Mouse (Mus musculus) embryonic facial prominence, embryonic 15.5 days (tissue): ENCODE results near the gene Adamtsl1. TPM values are rescaled to one million over a fixed set of nuclear protein-coding genes. Genes with fewer than 3 reads are reported as not detected.
A peak's percentile ranks its signal among the peaks of the same experiment; 100 is the strongest.

ENCODE experiments used
- ATAC-seq: fragments of 200-750 bp; cut with Nextera tagmentation; 2 replicates; pipeline ENCODE4 v1.8.0; 2017; ENCODE audit warnings: low read depth, moderate TSS enrichment; ENCODE audit not compliant: insufficient number of reproducible peaks, low FRiP score, low TSS enrichment
- H3K27ac ChIP-seq: fragments of 300-500 bp; sonication (generic); replicated peaks from 2 replicates; pipeline ENCODE4 v1.5.1; 2015; ENCODE audit warnings: mild to moderate bottlenecking, inconsistent platforms
- H3K27me3 ChIP-seq: fragments of 300-500 bp; sonication (generic); 2 replicates; pipeline ENCODE4 v1.6.1; 2015; ENCODE audit warnings: inconsistent platforms
- H3K36me3 ChIP-seq: fragments of 300-500 bp; sonication (generic); 2 replicates; pipeline ENCODE4 v1.6.1; 2015; ENCODE audit warnings: mild to moderate bottlenecking, inconsistent platforms
- H3K4me1 ChIP-seq: fragments of 300-500 bp; sonication (generic); 2 replicates; pipeline ENCODE4 v1.6.1; 2015; ENCODE audit warnings: inconsistent platforms
- H3K4me2 ChIP-seq: fragments of 300-500 bp; sonication (generic); replicated peaks from 2 replicates; pipeline ENCODE4 v1.6.1; 2015; ENCODE audit warnings: mild to moderate bottlenecking, inconsistent platforms
- H3K4me3 ChIP-seq: fragments of 300-500 bp; sonication (generic); replicated peaks from 2 replicates; pipeline ENCODE4 v1.5.1; 2015; ENCODE audit warnings: mild to moderate bottlenecking, inconsistent platforms
- H3K9ac ChIP-seq: fragments of 300-500 bp; sonication (generic); 2 replicates; pipeline ENCODE4 v1.6.1; 2015; ENCODE audit warnings: inconsistent platforms
- H3K9me3 ChIP-seq: fragments of 300-500 bp; sonication (generic); replicated peaks from 2 replicates; pipeline ENCODE4 v1.6.1; 2016; ENCODE audit warnings: inconsistent platforms
- WGBS: fragments of 180-500 bp; shearing (Covaris S2); methylation state at CpG from one replicate; pipeline ENCODE4 v1.1.7; 2015; 5-methylcytosine and 5-hydroxymethylcytosine counted together
- polyA plus RNA-seq: library from polyadenylated mRNA; unstranded; fragments of >200 nt; fragmentation: Nextera tagmentation; extraction: Ambion mirVana; gene quantifications from 2 replicates; pipeline ENCODE4 v1.2.1, GENCODE M21; 2015

The Adamtsl1 gene
- polyA plus RNA-seq, 1 experiment from 2014 or later, result 38.0 TPM

DNA sequence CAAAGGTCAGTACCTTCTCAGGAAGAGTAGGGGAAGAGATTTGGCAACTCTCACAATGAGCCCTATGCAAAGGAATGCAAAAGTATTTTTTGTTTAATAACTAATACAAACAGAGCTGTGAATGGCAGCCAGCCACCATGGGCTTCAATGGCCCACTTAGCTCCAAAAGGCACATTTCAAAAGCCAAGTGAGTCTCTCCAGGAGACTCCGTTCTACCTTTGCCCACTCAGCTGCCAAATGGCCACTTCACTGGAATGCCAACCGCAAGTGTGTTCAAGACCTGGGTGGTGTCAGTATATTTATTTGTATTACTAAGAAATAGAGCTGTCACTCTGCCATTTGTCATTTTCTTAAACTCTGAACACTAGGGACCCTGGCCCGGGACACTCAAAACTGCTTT, 800.5 kb downstream of the Adamtsl1 start:
- H3K9me3 ChIP-seq, result no peaks in the 10 kb centered on the region
- no peak overlapping the region for H3K27ac ChIP-seq
- no peak overlapping the region for H3K4me2 ChIP-seq
- H3K27me3 ChIP-seq, result no peaks in the 10 kb centered on the region
- H3K4me3 ChIP-seq, result no peak overlapping the region
- H3K4me1 ChIP-seq, result no peaks in the 10 kb centered on the region
- WGBS, result 77% methylated on average over 3 of the region's 3 CpGs
- ATAC-seq, result no peak
- no peaks in the 10 kb centered on the region for H3K36me3 ChIP-seq
- no peak overlapping the region for H3K9ac ChIP-seq

DNA sequence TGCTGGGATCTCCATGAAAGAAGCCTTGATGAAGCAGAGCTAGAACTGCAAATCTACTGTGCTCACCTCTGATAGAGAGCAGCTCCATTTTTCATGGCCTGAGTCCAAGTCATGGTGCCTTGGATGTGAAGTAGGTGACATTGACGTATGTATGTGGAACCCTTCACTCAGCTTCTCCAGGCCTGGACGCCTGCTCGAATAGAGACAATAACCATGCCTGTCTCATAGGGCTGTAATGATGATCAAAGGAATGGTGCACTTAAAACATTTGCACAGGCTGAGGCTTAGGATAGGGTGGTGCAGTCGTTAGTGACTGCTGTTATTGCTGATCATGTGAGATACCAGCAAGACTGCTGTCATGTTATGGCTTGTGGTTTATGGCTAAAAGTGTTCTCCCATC, 801.1 kb downstream of the Adamtsl1 start:
- H3K27ac ChIP-seq, result no peak overlapping the region
- H3K9me3 ChIP-seq, result no peaks in the 10 kb centered on the region
- no peaks in the 10 kb centered on the region for H3K36me3 ChIP-seq
- no peak for ATAC-seq
- H3K4me2 ChIP-seq, result no peak overlapping the region
- no peaks in the 10 kb centered on the region for H3K4me1 ChIP-seq
- 72% methylated on average over 4 of the region's 4 CpGs for WGBS
- H3K4me3 ChIP-seq, result no peak overlapping the region
- H3K27me3 ChIP-seq, result no peaks in the 10 kb centered on the region
- H3K9ac ChIP-seq, result no peak overlapping the region

DNA sequence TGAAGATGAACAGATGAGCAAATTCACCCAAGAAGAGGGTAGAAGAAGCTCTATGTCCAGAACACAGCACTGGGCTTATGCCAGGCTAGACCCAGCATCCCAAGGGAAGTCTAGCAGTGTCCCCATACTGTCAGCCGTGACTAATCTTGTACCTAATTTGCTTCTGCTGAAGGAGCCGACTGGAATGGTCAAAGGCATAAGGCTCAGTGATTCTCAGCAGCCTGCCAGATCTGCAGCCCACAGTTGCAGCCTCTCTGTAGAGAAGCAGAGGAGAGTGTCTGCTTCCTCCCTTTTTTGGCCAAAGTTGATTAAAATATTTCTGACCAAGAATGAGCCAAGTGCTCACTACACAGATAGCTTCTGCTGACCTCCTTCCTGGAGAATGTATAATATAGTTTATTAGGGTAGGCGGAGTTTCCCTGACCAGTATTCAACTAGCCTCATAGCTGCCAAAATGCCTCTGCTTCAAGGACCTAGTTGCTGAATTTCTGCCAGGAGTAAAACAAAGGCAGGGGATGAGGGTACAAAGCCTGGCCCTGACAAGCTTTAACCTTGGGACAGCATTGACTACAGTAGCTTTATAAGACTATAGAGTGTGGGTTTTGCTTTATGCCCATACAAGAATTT, 804.1 kb downstream of the Adamtsl1 start:
- H3K27ac ChIP-seq, result no peak overlapping the region
- H3K4me1 ChIP-seq, result no peaks in the 10 kb centered on the region
- H3K27me3 ChIP-seq, result no peaks in the 10 kb centered on the region
- no peak overlapping the region for H3K9ac ChIP-seq
- no peak overlapping the region for H3K4me3 ChIP-seq
- H3K9me3 ChIP-seq, result no peaks in the 10 kb centered on the region
- no peak for ATAC-seq
- WGBS, result 65% methylated on average over 3 of the region's 3 CpGs
- H3K4me2 ChIP-seq, result no peak overlapping the region
- no peaks in the 10 kb centered on the region for H3K36me3 ChIP-seq

DNA sequence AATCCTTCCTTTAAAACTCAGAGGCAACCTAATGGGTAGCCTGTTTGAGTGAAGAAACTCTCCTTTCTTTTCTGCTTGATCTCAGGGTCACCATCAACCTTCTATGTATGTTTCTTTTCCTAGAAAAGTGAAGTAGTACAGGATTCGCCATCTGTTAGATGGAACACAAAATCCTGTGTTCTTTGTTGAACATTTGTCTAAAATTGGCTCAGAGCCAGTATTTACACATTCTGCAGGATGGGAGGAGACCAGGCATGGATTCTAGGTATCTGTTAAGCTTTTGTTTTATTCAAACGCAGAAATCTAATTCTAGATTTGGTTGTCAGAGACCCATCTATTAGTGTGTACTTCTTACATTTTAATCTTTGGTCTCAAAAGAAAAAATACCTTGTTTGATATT, 811.4 kb downstream of the Adamtsl1 start:
- Histone ChIP-seq H3K4me1 (0 out of 2 replicates have a peak, but pooled peaks cover 5% of the 10 kb centered on the region), H3K9me3 (no peaks in the 10 kb centered on the region), H3K27ac (peak overlapping the region; percentile 39; the same call in 1 of the 2 replicates), H3K27me3 (no peaks in the 10 kb centered on the region), H3K4me2 (no peak overlapping the region), H3K36me3 (no peaks in the 10 kb centered on the region), H3K9ac (no peak overlapping the region), H3K4me3 (no peak overlapping the region)
- WGBS, result 52% methylated on average over 2 of the region's 2 CpGs
- ATAC-seq, result no peak

DNA sequence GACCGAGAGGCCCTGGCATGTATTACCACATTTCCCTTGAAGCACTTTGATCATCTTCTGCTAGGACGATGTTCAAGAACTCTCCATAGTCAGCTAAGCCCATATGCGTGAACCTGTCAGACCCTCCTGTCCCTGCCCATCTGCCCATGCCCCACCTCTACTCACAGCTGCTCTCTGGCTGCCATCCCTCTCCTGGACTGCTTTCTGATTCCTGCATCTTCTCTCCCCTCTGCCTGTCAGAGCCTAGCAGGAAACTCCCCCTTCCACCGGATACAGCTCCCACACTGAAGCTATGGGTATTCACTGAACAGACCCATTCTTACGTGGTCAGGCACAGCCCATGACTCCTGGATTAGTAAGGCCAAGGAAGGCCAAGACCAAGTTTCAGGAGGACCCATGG, 812.0 kb downstream of the Adamtsl1 start:
- WGBS, result 65% methylated on average over 5 of the region's 5 CpGs
- no peak overlapping the region for H3K9ac ChIP-seq
- H3K36me3 ChIP-seq, result no peaks in the 10 kb centered on the region
- ATAC-seq, result 0 out of 2 replicates have a peak, but pooled peaks have one; percentile 24
- H3K27me3 ChIP-seq, result no peaks in the 10 kb centered on the region
- H3K4me3 ChIP-seq, result no peak overlapping the region
- no peaks in the 10 kb centered on the region for H3K9me3 ChIP-seq
- no peak overlapping the region for H3K4me2 ChIP-seq
- 0 out of 2 replicates have a peak, but pooled peaks cover 5% of the 10 kb centered on the region for H3K4me1 ChIP-seq
- H3K27ac ChIP-seq, result peak overlapping the region; percentile 39; the same call in 1 of the 2 replicates

DNA sequence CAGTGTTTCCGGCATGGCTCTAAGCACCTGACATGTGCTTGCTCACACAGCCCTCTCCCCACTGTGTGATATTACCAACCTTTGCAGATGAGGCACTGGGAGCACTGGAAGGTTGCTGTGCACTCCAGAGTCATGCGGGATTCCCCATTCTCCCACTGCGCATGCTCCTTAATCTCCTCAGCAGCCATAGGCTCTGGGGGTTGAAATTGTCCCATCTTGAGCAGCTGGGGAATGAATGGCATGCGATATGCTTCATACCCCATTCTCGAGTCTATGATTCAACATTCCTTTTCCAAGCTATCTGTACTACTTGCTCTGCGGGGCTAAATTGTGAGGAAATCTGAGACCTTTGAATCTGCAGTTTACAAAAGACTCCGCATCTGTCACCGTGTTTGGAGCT, 812.7 kb downstream of the Adamtsl1 start:
- Histone ChIP-seq H3K4me2 (no peak overlapping the region), H3K36me3 (no peaks in the 10 kb centered on the region), H3K4me1 (0 out of 2 replicates have a peak, but pooled peaks cover 5% of the 10 kb centered on the region), H3K27me3 (no peaks in the 10 kb centered on the region), H3K27ac (no peak overlapping the region), H3K4me3 (no peak overlapping the region), H3K9me3 (no peaks in the 10 kb centered on the region), H3K9ac (no peak overlapping the region)
- 41% methylated on average over 8 of the region's 8 CpGs for WGBS
- ATAC-seq, result no peak

DNA sequence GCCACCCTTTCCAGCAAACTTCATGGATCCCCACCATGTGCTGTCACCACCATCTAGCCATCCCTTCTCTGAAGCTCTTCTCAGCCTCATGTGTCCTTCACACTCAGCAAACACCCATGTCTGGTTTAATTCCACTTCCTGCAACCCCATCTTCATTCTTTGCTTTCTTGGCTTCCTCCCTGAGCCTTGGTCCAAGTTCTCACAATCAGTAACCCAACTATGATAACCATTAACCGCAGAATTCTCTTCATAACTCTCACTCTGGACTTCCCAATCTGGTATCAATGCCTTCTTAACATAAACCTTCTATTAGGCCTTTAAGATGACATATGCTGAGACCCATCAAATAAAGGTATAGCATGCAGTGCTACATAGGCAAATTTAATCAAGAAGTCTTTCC, 815.5 kb downstream of the Adamtsl1 start:
- H3K4me1 ChIP-seq, result 0 out of 2 replicates have a peak, but pooled peaks cover 5% of the 10 kb centered on the region
- no peaks in the 10 kb centered on the region for H3K9me3 ChIP-seq
- no peaks in the 10 kb centered on the region for H3K27me3 ChIP-seq
- H3K9ac ChIP-seq, result no peak overlapping the region
- no peak overlapping the region for H3K27ac ChIP-seq
- H3K4me3 ChIP-seq, result no peak overlapping the region
- 93% methylated on average over 1 of the region's 1 CpGs for WGBS
- H3K36me3 ChIP-seq, result no peaks in the 10 kb centered on the region
- H3K4me2 ChIP-seq, result no peak overlapping the region
- no peak for ATAC-seq

DNA sequence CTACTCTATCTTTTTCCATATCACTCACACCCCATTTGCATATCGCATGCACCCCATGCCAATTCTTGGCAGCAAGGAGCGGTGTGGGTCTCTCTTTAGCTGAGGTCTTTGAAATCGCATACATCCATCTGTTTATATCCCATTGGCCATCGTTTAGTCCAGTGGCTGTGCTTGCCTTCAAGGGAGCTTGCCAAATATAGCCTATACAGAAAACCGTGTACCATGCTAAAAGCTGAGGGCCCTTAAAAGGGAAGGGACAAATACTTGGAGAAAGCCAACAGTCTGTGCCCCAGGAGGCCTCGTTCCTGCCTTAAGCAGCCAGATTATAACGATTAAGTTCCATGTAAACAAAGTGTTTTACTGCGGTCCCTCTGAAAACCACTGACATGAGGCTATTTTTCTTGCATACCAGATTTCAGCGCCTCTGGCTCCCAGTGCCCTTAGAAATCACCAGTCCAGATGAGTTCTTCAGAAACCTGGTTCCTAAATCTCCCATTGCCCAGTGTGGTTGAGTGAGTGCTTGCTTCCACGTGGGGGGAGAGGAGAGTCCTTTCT, 822.0 kb downstream of the Adamtsl1 start:
- no peak overlapping the region for H3K4me3 ChIP-seq
- no peak overlapping the region for H3K9ac ChIP-seq
- no peak overlapping the region for H3K27ac ChIP-seq
- no peaks in the 10 kb centered on the region for H3K9me3 ChIP-seq
- peaks cover 5% of the 10 kb centered on the region; the same call in 1 of the 2 replicates for H3K4me1 ChIP-seq
- WGBS, result 31% methylated on average over 10 of the region's 10 CpGs
- no peaks in the 10 kb centered on the region for H3K36me3 ChIP-seq
- ATAC-seq, result peak; percentile 43; the same call in 1 of the 2 replicates
- H3K27me3 ChIP-seq, result no peaks in the 10 kb centered on the region
- no peak overlapping the region for H3K4me2 ChIP-seq

DNA sequence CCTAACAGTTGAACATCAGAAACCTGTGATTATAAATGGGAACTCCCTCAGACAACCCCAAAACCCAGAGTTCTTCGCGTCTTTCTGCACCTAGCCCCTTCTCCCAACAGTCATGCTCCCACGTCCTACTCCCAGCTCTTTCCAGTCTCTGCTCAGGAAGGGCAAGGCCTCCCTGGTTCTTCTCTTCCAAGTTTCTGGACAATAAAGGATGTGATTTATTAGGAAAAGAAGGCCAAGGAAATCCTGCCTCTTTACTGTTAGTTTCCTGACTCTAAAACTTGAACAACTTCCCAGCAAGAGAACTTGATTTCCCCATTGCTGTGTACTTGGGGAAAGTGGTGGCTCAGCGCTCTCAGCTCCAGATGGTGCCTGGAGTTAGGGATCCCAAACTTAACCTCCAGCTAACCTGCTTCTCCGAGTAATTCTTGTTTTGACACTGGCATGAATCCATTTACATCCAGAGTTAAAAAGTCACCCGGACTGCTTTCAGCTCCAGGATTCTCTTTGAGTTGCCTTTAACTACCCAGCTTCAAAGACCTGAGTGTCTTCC, 823.3 kb downstream of the Adamtsl1 start:
- peaks cover 4% of the 10 kb centered on the region; the same call in 1 of the 2 replicates for H3K36me3 ChIP-seq
- ATAC-seq, result no peak
- peaks cover 5% of the 10 kb centered on the region; the same call in 1 of the 2 replicates for H3K4me1 ChIP-seq
- H3K4me3 ChIP-seq, result no peak overlapping the region
- H3K27me3 ChIP-seq, result no peaks in the 10 kb centered on the region
- no peak overlapping the region for H3K27ac ChIP-seq
- H3K9ac ChIP-seq, result no peak overlapping the region
- 75% methylated on average over 6 of the region's 6 CpGs for WGBS
- no peaks in the 10 kb centered on the region for H3K9me3 ChIP-seq
- no peak overlapping the region for H3K4me2 ChIP-seq

DNA sequence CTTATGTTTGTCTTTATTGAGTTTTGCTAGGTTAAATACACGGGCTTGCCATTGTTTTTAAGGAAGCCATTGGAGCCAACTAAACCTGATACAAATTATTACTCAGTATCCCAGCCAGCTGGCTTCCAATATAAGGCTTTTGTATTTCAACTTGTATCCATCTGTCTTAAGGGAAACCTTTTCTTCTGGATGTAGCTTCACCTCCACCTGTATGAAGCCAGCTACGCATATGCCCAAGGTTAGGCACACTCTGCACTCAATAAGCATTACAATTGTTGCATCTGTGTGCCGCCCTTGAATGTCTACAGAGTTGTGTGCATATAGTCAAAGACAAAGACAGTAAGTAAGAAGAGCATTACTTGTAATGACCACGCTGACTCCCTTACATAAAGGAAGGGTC, 835.4 kb downstream of the Adamtsl1 start:
- Histone ChIP-seq H3K9me3 (no peaks in the 10 kb centered on the region), H3K4me3 (no peak overlapping the region), H3K4me1 (no peaks in the 10 kb centered on the region), H3K9ac (no peak overlapping the region), H3K36me3 (no peaks in the 10 kb centered on the region), H3K27ac (no peak overlapping the region), H3K4me2 (no peak overlapping the region), H3K27me3 (no peaks in the 10 kb centered on the region)
- no peak for ATAC-seq
- WGBS, result 80% methylated on average over 4 of the region's 4 CpGs

DNA sequence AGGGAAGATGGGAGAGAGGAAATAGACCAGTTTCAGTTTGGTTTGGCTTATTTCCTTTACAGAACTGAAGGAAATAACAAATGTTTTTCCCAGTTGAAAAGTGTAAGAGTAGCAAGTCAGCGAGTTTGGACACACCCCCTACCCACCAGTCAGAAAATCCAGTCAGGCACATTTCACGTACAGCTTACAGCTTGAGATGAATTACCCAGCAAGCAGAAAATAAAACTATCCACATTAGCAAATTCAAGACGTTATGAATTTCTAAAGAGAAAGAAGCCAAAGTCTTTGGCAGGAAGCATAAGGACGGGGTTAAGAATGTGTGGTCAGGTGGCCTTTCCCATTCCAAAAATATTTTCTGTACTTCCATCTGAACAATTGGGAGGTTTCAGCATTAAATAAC, 838.1 kb downstream of the Adamtsl1 start:
- no peak for ATAC-seq

More for the DNA sequence above, 838.1 kb downstream of the Adamtsl1 start:
- no peaks in the 10 kb centered on the region for H3K27me3 ChIP-seq
- no peak overlapping the region for H3K4me2 ChIP-seq
- H3K9me3 ChIP-seq, result no peaks in the 10 kb centered on the region
- no peak overlapping the region for H3K27ac ChIP-seq
- 53% methylated on average over 4 of the region's 4 CpGs for WGBS
- H3K9ac ChIP-seq, result no peak overlapping the region
- no peak overlapping the region for H3K4me3 ChIP-seq
- H3K4me1 ChIP-seq, result no peaks in the 10 kb centered on the region
- H3K36me3 ChIP-seq, result no peaks in the 10 kb centered on the region
